Mouse (Mus musculus) limb, embryonic 11.5 days (tissue): ENCODE results near the gene Grk5. TPM values are rescaled to one million over a fixed set of nuclear protein-coding genes. Genes with fewer than 3 reads are reported as not detected.
A peak's percentile ranks its signal among the peaks of the same experiment; 100 is the strongest.

Experiments
- ATAC-seq: fragments of 200-750 bp; cut with Nextera tagmentation; 2 replicates; pipeline ENCODE4 v1.8.0; 2017; ENCODE audit warnings: low read depth; ENCODE audit not compliant: insufficient number of reproducible peaks, low FRiP score, low TSS enrichment
- DNase-seq: peaks from one replicate; pipeline ENCODE4 v3.0.0-alpha.2; 2015; ENCODE audit warnings: low spot score
- H3K27ac ChIP-seq: fragments of 300-500 bp; sonication (generic); replicated peaks from 2 replicates; pipeline ENCODE4 v1.5.1; 2014; ENCODE audit warnings: low read depth, mild to moderate bottlenecking, low read length
- H3K27me3 ChIP-seq: fragments of 300-500 bp; sonication (generic); 2 replicates; pipeline ENCODE4 v1.6.1; 2014; ENCODE audit warnings: mild to moderate bottlenecking, low read length, mixed read lengths; ENCODE audit not compliant: control insufficient read depth, insufficient read depth
- H3K36me3 ChIP-seq: fragments of 300-500 bp; sonication (generic); 2 replicates; pipeline ENCODE4 v1.6.1; 2014; ENCODE audit warnings: mild to moderate bottlenecking, low read length, moderate library complexity, mixed read lengths; ENCODE audit not compliant: control insufficient read depth, insufficient read depth
- H3K4me1 ChIP-seq: fragments of 300-500 bp; sonication (generic); 2 replicates; pipeline ENCODE4 v1.6.1; 2014; ENCODE audit warnings: low read length, mixed read lengths; ENCODE audit not compliant: control insufficient read depth, insufficient read depth
- H3K4me2 ChIP-seq: fragments of 300-500 bp; sonication (generic); 2 replicates; pipeline ENCODE4 v1.6.1; 2014; ENCODE audit warnings: low read depth, mild to moderate bottlenecking, moderate library complexity; ENCODE audit not compliant: severe bottlenecking
- H3K4me3 ChIP-seq: fragments of 300-500 bp; sonication (generic); 2 replicates; pipeline ENCODE4 v1.5.1; 2014; ENCODE audit warnings: low read depth, low read length
- H3K9ac ChIP-seq: fragments of 300-500 bp; sonication (generic); 2 replicates; pipeline ENCODE4 v1.6.1; 2014; ENCODE audit warnings: mild to moderate bottlenecking, low read length
- H3K9me3 ChIP-seq: fragments of 300-500 bp; sonication (generic); 2 replicates; pipeline ENCODE4 v1.6.1; 2016; ENCODE audit warnings: low read length; ENCODE audit not compliant: control insufficient read depth
- WGBS: fragments of 180-500 bp; shearing (Covaris S2); extraction: QIAGEN DNeasy Blood & Tissue Kit; methylation state at CpG from one replicate; pipeline ENCODE4 v1.1.7; 2014; 5-methylcytosine and 5-hydroxymethylcytosine counted together
- polyA plus RNA-seq: library from polyadenylated mRNA; unstranded; fragments of >200 nt; fragmentation: Nextera tagmentation; extraction: Ambion mirVana; gene quantifications from 2 replicates; pipeline ENCODE4 v1.2.1, GENCODE M21; 2014

The Grk5 gene
- polyA plus RNA-seq, 1 experiment from 2014 or later: 2.0 TPM

GRCm38 (mm10) chr19:60873501-60873900 is 16.0 kb upstream of the Grk5 start:
- ATAC-seq (no peak), DNase-seq (peak; percentile 23)
- 34% methylated on average over 4 of the region's 4 CpGs for WGBS
- H3K27ac ChIP-seq: no peak overlapping the region
- H3K4me3 ChIP-seq: peak overlapping the region; percentile 65; the same call in 1 of the 2 replicates
- H3K36me3 ChIP-seq: peaks cover 4% of the 10 kb centered on the region; the same call in 1 of the 2 replicates
- H3K9me3 ChIP-seq: no peaks in the 10 kb centered on the region
- H3K9ac ChIP-seq: no peak overlapping the region
- H3K4me2 ChIP-seq: peak overlapping the region; percentile 59
- no peaks in the 10 kb centered on the region for H3K27me3 ChIP-seq
- H3K4me1 ChIP-seq: no peaks in the 10 kb centered on the region

DNA sequence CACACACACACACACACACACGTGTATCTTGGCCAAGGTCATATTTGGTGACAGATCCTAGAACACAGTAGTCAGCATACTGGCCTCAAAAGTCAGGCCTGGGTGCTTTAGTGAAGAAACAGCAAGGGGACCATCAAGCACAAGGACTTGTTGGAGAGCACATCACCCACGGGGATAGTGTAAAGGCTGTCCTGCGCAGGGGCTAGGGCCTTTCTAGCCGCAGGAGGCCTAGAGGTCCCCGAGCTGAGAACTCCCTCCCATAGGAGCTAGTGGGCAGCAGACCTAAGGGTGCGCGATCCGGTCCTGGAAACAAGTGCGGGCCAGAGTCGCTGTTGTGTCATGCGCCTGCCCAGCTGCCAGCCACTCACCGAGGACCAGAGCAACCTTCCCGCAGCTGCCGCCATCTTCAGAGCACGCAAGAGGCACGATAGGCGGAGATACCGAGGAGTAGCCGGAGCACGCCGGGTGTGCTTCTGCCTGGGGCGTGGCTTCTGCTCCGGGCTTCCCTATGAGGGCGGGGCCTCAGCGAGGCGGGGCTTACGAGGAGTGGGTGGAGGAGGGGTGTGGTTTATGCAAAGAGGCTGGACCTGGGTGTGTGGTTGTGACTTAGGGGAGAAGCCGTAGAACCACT is 15.4 kb upstream of the Grk5 start, which contains the start of gene Prdx3:
Gene Prdx3 (minus strand): TSS at position 493 of the 631 bp plus-strand sequence.
- H3K27me3 ChIP-seq: no peaks in the 10 kb centered on the region
- ATAC-seq: peak; percentile 98
- peaks cover 4% of the 10 kb centered on the region; the same call in 1 of the 2 replicates for H3K36me3 ChIP-seq
- peak within 1 kb of the TSS; percentile 58 for H3K9ac ChIP-seq
- H3K27ac ChIP-seq: no peak within 1 kb of the TSS
- peak within 1 kb of the TSS; percentile 59 for H3K4me2 ChIP-seq
- WGBS: 0% methylated on average over 28 of the region's 28 CpGs
- H3K4me1 ChIP-seq: no peaks in the 10 kb centered on the region
- H3K9me3 ChIP-seq: no peaks in the 10 kb centered on the region
- H3K4me3 ChIP-seq: peak within 1 kb of the TSS; percentile 65
- DNase-seq: peak; percentile 94

DNA sequence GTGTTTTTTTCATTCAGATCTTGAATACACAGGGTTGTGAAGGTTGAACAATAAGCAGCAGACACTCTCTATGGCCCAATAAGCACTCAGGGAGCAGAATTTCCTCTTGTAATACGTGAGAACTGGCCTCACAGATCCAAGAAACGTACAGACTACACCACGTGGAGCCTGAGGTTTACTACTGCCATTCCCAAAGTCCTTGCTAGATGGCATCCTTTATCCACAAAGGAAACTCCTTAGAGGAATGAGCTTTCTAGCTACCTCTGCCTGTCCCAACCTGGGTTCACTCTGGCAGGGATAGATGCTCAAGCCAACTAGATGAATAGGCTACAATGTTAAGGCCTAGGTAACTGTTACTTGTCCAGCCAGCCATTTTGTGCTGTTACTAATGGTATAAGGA is 6.4 kb upstream of the Grk5 start:
- 11% methylated on average over 3 of the region's 3 CpGs for WGBS
- Histone ChIP-seq H3K4me3 (no peak overlapping the region), H3K4me2 (no peak overlapping the region), H3K4me1 (no peaks in the 10 kb centered on the region), H3K9me3 (no peaks in the 10 kb centered on the region), H3K27ac (no peak overlapping the region), H3K36me3 (no peaks in the 10 kb centered on the region), H3K9ac (no peak overlapping the region), H3K27me3 (no peaks in the 10 kb centered on the region)
- ATAC-seq (no peak), DNase-seq (no peak)

- 93% methylated on average over 2 of the region's 2 CpGs for WGBS
- Histone ChIP-seq H3K4me3 (no peak overlapping the region), H3K27me3 (no peaks in the 10 kb centered on the region), H3K36me3 (no peaks in the 10 kb centered on the region), H3K9me3 (no peaks in the 10 kb centered on the region), H3K27ac (no peak overlapping the region), H3K4me1 (peaks cover 7% of the 10 kb centered on the region; the same call in 1 of the 2 replicates), H3K4me2 (no peak overlapping the region), H3K9ac (no peak overlapping the region)
- no peak for ATAC-seq
- DNase-seq: no peak
Observed at GRCm38 (mm10) chr19:60887637-60888036, 1.9 kb upstream of the Grk5 start.

DNA sequence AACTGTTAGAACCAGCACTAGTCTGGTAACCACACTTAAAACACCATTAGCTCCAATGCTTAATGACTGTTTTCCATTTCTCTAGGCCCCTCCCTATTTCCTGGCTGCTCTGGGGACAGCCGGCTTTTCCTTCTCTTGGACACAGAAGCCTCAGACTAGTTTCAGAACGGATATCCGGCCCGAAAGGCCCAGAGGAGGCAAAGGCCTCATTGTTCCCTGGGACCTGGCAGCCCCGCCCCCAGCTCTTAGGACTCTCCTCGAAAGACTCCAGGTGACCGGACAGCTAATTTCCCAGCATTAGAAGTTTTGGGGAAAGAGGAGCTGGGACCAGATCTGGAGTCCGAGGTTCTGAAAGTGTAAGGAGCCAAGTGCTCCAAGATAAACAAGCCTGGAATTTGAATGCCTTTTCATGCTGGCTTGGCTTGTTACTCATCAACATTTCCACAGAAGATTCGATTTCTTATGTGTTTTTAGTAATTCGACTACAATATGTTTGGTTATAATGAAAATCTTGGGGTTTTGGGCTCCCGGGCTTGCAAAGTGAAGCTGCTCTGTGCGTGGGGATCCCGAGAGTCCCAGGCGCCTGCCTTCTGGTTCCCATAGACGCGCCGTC is 342 bp upstream of the Grk5 start:
- Histone ChIP-seq H3K27me3 (no peaks in the 10 kb centered on the region), H3K4me2 (peak overlapping the region; percentile 48), H3K9me3 (no peaks in the 10 kb centered on the region), H3K9ac (peak overlapping the region; percentile 87), H3K27ac (peak overlapping the region; percentile 97), H3K4me3 (peak overlapping the region; percentile 81), H3K4me1 (peaks cover 7% of the 10 kb centered on the region; the same call in 1 of the 2 replicates), H3K36me3 (no peaks in the 10 kb centered on the region)
- DNase-seq: peak; percentile 70
- WGBS: 7% methylated on average over 17 of the region's 17 CpGs
- ATAC-seq: peak; percentile 60

DNA sequence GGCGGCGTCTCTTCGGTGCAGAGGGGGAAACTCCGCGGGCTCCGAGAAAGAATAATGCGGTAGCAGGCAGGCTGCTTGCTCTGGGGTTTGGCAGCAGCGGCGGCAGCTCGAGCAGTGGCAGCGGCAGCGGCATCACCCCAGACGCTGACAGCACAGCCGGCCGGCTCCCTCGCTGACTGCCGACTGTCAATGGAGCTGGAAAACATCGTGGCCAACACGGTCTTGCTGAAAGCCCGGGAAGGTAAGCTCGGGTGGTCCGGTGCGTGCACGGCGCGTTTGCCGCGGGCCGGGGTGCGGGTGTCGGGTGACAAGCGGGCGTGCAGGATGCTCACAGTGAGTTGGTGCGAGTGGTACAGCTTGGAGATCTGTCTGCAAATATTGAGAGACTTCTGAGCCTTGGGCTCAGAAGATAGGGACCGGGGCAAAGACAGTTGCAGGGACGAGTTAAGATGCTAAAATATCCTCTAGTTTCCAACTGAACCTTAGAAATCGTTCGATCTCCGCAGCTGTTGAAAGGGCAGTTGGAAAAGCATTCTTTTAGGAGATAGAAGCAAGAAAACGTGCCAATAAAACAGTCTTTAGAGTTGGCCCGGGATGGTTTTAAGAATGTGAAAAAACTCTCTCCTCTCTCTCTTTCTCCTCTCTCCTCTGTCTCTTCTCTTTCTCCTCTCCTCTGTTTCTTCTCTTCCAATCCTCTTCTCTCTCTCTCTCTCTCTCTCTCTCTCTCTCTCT is 1.0 kb downstream of the Grk5 start:
- peak; percentile 61 for ATAC-seq
- Histone ChIP-seq H3K4me2 (peak overlapping the region; percentile 48), H3K9me3 (no peaks in the 10 kb centered on the region), H3K9ac (peak overlapping the region; percentile 24; the same call in 1 of the 2 replicates), H3K27ac (no peak overlapping the region; the same call in 1 of the 2 replicates), H3K4me1 (peaks cover 7% of the 10 kb centered on the region; the same call in 1 of the 2 replicates), H3K27me3 (no peaks in the 10 kb centered on the region), H3K36me3 (no peaks in the 10 kb centered on the region), H3K4me3 (peak overlapping the region; percentile 81)
- DNase-seq: peak; percentile 80
- under 1% methylated on average over 41 of the region's 41 CpGs for WGBS

- ATAC-seq (no peak), DNase-seq (no peak)
- no peaks in the 10 kb centered on the region for H3K36me3 ChIP-seq
- peak overlapping the region; percentile 48 for H3K4me2 ChIP-seq
- H3K4me1 ChIP-seq: peaks cover 7% of the 10 kb centered on the region; the same call in 1 of the 2 replicates
- H3K9me3 ChIP-seq: no peaks in the 10 kb centered on the region
- no peak overlapping the region for H3K27ac ChIP-seq
- H3K4me3 ChIP-seq: peak overlapping the region; percentile 81
- H3K9ac ChIP-seq: no peak overlapping the region
- whole genome bisulfite sequencing: 19% methylated on average over 4 of the region's 5 CpGs
- no peaks in the 10 kb centered on the region for H3K27me3 ChIP-seq
Observed at GRCm38 (mm10) chr19:60891123-60891470, 1.5 kb downstream of the Grk5 start.

DNA sequence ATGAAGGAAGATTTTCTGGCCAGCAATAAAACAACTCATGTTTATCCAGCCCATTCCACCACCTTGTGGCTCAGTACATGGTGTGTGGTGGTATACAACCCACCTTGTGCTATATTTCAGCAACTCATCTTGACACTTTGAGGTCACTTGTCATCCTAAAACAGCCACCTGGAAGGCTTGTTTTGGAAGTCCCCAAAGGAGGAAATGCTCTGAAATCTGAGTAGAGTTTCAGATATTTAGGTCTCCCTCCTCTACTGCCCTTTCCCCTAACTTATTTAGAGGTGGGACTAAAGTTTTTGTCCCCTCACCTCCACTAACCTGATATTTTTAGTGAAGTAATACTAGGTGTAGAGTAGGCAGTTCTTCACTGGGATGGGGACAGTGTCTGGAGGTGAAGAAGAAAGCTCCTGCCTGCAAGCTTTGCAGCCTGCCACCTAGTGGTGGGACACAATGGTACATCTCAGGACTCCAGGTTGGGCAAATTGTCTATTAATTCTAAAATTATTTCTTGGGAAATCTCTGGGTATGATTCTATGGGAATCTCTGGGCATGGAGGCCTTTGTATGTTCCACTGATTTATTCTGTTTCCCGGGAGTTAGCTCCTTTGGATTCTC is 2.5 kb downstream of the Grk5 start:
- Histone ChIP-seq H3K4me3 (no peak overlapping the region), H3K4me1 (peaks cover 7% of the 10 kb centered on the region; the same call in 1 of the 2 replicates), H3K36me3 (no peaks in the 10 kb centered on the region), H3K27ac (no peak overlapping the region), H3K27me3 (no peaks in the 10 kb centered on the region), H3K4me2 (no peak overlapping the region; the same call in 1 of the 2 replicates), H3K9me3 (no peaks in the 10 kb centered on the region), H3K9ac (no peak overlapping the region)
- 50% methylated on average over 1 of the region's 1 CpGs for WGBS
- DNase-seq: peak; percentile 71
- no peak for ATAC-seq
